Mouse (Mus musculus) right cerebral cortex, postnatal 25 days (tissue): ENCODE results near the gene Osbpl7.

ENCODE experiments used
- DNase-seq: peaks from one replicate; pipeline ENCODE4 v3.0.0; 2022

The Osbpl7 gene

DNA sequence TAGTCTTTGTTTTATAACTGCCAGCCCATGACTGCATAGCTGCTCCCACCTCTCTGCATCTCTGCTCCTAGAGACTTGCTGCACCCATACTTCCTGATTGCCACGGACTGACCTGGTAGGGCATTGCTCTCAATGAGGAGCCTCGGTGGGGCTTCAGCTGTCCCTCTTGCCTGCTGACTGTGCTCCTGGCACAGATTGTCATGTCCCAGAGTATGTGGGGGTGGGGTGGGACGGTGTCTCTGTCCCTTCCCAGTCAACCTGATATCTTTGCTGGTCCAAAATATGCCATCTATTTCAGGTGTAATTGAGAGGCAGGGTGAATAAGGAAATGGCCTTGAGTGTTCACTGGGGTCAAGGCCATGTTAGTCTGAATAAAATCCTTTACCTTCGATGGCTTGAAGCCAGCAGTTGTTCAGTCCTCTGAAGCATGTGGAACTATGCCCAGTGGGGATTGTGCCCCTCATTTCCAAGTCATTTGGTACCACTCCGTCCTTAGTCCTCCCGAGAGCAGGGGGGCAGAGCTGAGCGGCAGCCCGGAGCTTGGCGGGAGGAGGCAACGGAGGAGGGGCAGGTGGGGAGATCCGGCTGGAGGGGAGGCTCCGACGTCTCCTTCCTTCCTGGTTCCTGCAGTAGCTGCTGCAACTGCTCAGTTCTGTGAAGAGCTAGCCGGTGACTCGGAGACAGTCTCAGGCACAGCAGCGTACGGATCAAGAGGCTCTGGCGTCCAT is at the start of gene Osbpl7:
Gene Osbpl7, plus strand, starts transcription at position 413 of the 728 bp plus-strand sequence.
- DNase-seq, result peak; percentile 82

DNA sequence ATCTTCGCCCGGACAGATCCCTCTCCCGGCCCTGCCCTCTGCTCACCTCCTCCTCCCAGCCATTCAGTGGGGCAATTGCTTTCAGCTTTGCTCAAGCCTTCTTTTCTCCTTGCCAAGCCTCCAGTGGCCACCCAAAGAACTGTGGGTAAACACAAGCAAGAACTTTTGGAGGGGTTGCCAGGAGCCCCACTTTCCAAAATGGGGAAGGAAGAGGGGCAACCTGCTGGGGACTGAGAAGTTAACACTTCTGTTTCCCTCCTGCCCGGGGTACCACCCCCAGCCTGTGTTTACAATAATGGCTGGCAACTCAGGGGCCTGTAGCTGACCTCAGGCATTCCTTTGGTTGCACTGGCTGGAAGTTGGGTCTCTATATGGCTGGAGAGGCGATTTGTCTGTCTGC is 47.3 kb upstream of the Osbpl7 start:
- DNase-seq, result no peak

DNA sequence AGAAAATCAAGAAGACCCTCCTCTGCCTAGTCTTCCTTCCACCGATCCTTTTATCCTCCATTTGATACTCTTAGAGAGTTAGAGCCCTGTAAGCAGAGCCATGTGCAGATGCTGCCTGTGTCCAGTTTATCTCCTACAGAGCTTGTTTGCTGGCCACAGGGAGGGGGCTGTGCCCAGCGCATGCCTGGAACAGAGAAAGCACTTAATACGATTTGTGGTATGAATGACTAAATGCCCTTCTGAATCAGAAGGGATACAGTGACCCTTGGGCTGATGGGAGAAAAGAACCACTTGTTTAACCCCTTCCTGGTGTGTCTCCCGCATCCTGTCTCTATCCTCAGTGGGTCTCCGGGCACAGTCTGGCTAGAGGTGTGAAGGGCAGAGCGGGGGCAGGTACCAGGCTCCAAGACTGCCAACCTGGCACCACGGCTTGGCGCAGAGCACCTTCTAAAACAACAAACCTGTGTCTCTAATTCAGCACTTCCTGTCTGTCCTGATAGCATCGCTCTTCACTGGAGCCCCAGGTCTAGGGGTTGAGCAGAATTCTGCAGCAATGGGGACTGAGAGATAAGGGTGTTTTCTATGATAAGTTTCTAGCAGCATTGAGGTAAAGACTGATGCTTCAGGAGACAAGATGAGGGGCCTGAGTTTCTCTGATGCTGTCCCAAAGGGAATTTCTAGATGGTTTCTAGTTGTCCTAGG is 43.2 kb upstream of the Osbpl7 start:
- no peak for DNase-seq

DNA sequence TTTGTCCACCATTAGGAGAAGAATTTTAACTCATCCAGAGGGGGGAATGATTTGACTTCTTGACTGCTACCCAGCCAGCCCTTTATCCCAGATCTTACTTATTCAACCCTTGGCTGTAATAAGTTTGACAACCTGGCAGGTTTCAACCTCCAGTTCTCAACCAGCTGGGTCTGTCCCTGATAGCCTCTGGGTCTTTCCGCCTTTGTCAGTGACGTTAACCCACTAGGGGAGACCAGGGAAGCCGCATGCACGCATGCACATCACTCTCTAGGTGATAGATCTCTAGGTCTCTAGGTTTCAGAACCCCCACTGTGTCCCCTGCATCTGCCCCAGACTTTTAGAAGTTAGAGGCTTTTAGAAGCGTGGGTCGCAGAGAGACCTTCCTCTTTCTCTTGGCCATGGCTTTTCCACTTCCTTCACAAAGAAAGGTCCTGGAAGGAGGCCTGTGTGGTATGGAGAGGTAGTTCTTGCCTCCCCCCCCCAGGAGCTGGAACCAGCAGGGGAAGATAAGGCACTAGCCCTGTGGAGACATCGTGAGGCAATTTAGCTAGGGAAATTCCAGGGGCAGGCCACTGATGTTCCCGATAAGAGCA is 41.1 kb upstream of the Osbpl7 start:
- DNase-seq, result no peak

DNA sequence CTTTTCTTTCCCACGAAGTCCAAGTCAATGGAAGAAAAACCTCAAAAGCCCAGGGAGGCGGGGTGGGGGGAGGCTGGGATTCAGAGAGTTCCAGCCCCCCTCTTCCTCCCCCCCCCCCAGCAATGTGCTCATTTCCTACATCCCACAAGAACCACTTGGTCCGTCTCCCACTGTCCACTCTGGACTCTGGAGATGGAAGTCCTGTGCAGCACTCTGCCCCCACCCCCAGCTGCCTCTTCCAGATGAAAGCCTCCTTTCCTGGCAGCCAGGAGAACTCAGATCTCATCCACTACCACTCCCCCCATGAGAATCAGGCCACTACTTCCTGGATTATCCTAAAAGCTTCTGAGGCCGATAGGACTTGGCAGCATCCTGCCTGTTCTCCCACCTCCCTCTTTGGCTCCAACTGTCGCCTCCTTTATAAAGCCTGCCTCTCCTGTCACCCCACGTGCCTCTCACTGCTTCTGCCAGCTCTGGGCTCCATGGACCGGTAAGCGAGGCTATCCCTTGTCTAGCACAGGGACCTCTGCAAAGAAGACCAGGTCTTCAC is 37.2 kb upstream of the Osbpl7 start, which contains the start of gene Sp6:
Gene Sp6, plus strand, starts transcription at position 274 of the 550 bp plus-strand sequence.
- DNase-seq, result no peak

DNA sequence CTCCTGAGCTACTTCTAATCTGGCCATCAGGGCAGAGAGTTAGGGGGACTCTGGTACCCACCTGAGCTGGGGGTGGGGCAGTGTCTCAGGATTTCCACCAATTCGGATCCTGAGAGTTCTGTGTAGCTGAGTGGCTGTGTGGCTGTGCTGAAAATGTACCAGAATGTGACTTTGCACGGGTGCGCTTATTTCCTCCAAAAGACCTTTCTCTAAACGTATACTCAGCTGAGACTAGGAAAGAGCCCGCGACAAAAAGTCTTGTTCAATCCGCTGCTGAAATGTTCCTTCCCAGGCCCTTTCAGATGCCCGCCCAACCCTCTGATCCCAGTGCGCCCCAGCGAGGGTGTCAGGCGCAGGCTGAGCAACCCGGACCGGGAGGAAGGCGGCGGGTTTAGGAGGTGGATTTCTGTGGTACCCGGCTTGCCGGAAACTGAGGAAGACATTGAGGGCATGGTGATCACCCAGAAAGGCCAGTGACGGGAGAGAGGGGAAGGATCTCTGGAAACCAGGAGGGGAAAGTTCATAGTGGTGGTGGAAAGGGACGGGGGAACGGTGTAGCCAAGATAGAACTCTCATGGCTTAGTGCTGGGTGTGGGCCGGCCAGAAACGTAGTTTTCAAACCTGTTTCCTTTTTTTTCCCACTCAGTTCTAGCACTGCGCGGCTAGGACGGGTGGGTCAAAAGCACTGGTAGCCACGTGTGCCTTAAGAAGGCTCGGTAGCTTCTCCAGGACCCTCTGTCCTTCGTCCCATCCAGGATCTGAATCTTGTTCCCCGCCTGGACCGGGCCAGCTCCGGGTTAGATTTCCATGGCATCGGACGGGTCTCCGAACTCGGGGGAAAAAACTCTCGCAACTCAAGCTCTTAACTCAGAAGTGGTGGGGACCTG is 32.5 kb upstream of the Osbpl7 start:
- DNase-seq, result no peak

DNA sequence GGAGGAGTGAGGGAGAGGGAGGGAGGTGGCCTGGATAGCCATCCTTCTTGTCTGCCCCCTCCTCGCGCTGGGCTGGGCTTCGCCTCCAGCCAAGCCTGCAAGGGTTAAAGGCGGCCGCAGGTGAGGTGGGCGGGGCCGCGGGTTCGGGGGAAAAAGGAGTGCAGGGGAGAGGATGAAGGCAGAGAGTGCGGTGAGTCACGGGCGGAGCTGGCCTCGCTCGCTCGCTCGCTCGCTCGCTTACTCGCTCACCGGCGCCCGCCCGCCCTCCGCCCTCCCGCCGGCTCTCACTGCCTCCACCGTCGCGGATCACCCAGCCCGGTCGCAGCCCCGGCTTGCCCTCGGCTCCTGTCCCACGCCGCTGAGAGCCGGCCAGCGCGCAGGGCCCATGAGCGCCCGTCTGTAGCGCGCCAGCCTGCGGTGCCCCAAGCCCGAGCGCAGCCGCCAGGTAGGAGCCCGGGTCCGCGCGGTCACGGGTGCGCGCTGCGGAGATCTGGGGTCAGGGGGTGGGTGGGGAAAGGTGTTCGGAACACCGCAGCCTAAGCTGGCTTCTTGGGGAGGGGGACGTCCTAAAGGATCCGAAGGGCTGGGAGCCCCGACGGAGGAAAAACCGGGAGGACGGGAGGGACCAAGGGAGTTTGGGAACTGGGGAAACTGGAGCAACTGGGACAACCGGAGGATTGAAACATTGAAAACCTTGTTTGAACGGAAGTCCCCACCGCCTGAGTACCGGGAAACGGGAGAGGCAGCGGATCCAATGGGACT is 31.7 kb upstream of the Osbpl7 start:
- DNase-seq, result no peak

DNA sequence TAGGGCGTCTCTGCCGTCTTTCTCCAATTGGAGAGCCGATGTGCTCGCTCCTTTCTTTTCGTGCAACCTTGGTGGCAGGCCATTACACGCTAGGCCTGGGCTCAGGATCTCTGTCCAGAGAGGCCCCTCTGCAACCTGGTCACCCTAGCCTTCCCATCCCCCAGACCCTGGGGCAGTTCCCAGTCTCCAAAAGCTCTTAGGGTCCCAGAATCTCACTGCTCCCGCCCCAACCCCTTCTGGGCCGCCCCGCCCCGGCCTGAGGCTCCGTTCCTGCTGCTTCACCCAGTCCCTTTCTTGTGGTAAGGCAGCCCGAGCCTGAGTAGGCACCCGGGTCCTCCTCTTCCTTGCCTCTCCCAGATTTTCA is 31.1 kb upstream of the Osbpl7 start:
- DNase-seq, result no peak

DNA sequence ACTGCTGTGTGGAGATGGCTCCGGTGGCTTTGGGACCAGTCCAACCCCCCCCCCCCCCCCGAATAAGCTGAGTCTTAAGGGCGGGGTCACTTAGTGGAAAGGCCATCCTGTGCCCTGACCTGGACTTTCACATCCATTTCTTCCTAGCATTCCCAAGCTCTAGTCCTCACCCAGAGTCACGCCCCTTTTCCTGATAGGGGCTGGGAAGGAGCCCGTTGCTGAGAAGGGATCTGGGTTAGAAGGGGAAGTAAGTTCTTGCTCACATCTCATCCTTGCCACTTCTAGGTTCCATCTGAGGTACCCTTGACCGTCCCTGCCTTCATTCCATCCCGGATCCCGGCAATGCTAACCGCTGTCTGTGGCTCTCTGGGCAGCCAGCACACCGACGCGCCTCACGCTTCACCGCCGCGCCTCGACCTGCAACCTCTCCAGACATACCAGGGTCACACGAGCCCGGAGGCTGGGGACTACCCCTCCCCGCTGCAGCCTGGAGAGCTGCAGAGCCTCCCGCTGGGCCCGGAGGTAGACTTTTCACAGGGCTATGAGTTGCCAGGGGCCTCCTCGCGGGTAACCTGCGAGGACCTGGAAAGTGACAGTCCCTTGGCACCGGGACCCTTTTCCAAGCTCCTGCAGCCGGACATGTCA is 29.2 kb upstream of the Osbpl7 start:
- no peak for DNase-seq

DNA sequence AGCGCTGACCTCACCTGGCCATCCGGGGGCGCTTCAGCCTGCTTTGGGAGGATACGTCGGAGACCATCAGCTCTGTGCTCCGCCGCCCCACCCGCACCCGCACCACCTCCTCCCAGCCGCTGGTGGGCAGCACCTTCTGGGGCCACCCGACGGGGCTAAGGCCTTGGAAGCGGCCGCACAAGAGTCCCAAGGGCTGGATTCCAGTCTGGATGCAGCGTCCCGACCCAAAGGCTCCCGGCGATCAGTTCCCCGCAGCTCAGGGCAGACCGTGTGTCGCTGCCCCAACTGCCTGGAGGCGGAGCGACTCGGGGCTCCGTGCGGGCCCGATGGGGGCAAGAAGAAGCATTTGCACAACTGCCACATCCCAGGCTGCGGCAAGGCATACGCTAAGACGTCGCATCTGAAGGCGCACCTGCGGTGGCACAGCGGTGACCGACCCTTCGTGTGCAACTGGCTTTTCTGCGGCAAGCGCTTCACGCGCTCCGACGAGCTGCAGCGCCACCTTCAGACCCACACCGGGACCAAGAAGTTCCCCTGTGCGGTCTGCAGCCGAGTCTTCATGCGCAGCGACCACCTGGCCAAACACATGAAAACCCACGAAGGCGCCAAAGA is 28.4 kb upstream of the Osbpl7 start:
- peak; percentile 56 for DNase-seq

DNA sequence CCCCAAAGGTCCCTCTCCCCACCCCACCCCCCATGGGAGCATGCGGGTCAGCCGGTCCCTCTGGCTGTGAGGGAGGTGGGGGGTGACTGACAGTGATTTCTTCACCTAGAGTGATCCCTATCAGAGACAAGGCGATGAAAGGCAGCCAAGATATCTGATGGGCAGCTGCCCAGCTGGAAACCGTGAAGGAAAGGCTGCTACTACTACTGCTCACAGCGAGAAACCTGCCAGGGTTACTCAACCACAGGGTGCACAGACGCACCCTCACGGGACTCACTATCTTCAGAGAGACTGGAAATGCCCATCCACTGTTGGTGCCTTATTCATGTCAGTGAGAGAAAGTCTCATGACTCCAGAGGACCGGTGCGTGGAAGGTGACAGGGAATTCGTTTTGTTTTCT is 25.5 kb upstream of the Osbpl7 start:
- no peak for DNase-seq

DNA sequence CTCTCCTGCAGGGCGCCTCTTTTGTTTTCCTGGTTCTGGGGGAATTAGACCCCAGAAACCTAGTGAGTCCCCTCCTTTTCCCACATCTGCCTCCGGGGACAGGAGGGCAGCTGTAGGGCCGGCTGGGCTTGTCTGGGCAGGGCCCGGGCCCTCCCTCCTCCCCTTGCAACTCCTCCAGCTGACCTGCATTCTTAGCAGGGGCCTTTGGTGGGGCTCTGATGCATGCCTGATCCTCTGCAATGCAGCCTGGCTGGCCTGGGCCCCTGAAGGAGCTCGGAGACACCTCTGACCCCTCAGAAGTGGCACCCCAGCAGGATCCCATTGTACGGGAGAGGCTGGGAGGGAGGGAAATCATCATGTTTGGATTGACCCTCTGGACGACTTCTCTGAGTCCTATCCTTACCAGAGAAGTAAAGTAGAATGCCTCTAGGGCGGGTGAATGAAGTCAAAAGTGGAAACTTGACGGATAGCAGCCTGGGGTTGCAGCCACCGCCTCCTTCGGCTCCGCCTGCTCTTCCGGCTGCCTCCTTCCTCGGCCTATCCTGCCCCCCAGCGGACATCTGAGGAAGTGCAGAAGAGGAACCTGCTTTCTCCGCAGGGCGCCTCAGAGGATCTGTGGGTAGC is 24.6 kb upstream of the Osbpl7 start:
- peak; percentile 83 for DNase-seq

DNA sequence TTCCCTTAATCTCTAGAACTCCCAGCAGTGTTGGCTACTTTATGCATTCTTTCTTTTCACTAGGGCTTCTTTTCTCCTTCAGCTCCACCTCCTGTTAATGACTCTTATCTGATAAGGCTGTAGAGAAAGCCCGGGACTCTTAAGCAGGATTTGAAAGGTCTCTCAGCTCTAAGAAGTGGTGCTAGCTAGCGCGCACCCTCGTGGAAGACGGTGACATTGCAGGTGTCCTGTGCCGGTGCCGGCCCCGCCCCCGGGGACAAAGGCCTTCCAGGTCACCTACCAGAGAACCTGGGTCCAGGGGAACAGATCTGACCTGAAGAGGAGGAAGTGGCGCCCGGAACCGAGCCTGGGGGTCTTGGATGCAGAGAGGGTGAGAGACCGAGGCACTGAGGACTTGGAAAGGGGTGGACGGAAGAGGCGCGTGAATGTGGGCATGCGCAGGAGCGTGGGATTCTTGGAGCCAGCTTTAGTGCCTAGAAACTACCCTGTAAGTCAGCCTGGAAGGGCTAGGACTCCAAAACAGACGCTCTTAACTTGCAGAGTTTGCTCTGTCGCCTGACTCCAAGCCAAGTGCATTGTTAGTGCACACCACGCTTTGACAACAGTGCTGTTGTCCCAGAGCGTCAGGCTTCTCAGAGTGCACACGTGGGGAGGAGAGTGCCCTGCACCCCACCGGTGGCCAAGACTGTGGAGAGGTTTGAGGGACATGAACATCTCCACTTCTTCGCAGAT is 20.6 kb upstream of the Osbpl7 start, which contains the start of gene Scrn2:
Gene Scrn2, plus strand, starts transcription at position 253 of the 732 bp plus-strand sequence.
- DNase-seq, result peak; percentile 70

DNA sequence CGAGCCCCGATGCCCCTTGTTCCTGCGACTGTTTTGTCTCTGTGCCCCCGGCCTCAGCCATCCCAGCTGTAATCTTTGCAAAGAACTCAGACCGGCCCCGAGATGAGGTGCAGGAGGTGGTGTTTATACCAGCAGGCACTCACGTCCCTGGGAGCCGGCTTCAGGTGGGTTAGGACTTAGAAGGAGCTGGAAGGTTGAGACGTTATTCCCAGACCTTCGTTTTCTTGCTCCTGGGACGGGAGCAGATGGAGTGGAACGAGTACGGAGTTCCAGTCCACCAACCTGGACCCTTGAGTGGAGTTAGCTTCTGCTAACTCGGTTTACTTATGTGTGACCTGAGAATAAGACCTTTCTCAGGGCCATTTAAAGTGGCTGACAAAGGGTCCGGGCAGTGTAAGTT is 20.0 kb upstream of the Osbpl7 start:
- no peak for DNase-seq

DNA sequence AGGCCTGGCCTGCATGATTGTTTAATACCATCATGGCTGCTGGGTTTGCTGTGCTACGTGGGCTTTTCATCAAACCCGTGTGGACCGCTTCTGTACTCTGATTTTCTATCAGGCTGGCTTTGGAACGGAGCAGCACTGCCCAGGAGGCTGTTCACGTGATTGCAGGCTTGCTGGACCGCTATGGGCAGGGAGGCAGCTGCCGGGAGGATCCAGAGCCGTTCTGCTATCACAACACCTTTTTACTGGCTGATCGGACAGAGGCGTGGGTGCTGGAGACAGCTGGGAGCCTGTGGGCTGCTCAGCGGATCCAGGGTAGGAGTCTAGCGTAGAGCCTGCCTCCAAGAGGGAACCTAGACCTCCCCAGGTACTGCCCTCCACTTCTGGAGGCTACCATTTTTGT is 18.5 kb upstream of the Osbpl7 start:
- DNase-seq, result no peak

DNA sequence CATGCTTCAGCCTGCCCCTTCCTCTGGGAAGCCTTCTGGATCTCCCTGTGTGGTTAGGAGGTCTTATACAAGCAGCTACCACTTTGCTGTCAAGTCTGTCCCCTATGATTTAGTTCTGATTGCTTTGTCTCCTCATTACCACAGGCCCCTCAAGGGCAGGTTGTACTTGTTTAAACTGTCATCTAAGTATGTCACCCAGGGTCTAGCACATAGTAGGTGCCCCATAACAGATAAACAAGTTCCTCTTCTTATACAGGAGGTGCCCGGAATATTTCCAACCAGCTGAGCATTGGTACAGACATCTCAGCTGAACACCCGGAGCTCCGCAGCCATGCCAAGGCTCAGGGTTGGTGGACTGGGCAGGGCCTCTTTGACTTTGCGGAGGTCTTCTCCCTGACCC is 17.9 kb upstream of the Osbpl7 start:
- DNase-seq, result no peak

DNA sequence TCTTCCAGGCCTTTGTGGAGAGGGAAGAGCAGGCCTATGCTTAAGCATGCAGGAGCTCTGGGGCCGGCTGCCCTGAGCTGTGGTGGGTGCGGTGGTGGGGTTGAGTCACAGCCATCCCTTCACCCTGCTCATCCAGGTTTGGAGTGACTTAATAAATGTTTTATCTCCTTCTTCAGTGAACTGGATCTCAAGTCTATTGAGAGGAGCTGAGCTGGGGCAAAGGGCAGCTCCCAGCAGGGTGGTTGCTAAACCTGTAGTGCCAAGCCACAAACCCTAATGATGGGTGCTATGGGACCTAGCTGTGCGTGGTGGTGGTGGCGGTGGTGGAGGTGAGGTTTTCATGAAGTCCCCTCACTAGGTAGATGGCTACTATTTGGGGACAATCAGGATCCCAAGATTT is 16.6 kb upstream of the Osbpl7 start:
- no peak for DNase-seq

DNA sequence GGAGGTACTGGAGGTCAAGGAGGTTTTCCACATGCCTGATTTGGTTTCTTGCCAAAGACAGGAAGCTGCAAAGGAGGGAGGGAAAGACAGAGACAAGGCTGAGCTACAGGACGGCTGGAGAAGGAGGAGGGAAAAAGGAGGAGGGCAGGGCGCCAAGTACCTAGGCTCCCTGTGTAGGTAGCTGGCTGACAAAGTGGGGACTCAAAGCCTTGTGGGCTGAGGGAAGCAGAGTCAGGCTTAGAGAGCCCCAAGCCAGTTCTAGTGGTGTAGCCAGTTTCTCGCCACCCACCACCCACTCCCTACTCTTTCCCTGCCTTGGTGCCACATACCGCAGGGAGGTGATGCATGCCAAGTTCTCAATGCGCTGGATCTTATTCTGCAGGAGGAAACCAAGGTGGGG is 14.3 kb upstream of the Osbpl7 start:
- DNase-seq, result peak; percentile 56

DNA sequence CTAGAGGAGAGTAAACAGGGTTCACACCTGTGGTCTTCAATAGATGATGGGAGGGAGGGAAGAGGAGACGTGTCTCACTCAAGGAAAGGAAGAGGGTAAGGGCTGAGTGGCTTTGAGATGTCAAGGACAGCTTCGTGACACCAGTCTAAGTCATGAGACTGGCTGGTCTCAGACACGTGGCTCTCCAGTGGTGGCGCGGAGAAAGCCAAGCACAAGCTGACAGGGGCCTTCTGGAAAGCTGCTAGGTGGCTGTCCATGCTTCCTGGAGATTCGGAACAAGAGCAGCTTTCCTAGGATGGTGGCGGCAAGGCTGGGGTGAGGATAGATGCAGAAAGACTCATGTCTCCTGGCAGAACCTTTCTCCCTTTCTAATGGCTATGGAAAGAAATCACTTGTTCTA is 11.5 kb upstream of the Osbpl7 start:
- no peak for DNase-seq
